Mouse (Mus musculus) ES-CJ7 (cell line): ENCODE measurements around the gene Olfr97.
A peak's percentile ranks its signal among the peaks of the same experiment; 100 is the strongest.
"Not testable (repeated sequence)": the region's sequence is repeated elsewhere in the genome, so short reads cannot be mapped to it uniquely, and the experiment has no call there.

ENCODE experiments used
- DNase-seq: peaks from one replicate; pipeline ENCODE4 v3.0.0; 2011; ENCODE audit warnings: low read depth, low spot score

Gene Olfr97

GRCm38 (mm10) chr17:37237230-37237629 lies at the start of gene Olfr97:
Gene Olfr97 (minus strand): TSS chr17:37237330.
- not testable (repeated sequence) for DNase-seq

- DNase-seq, result no peak
These were observed 46.2 kb upstream of the Olfr97 start, which contains the start of gene Olfr99 for GRCm38 (mm10) chr17:37283360-37283759. Gene Olfr99 (minus strand): TSS chr17:37283460.

DNA sequence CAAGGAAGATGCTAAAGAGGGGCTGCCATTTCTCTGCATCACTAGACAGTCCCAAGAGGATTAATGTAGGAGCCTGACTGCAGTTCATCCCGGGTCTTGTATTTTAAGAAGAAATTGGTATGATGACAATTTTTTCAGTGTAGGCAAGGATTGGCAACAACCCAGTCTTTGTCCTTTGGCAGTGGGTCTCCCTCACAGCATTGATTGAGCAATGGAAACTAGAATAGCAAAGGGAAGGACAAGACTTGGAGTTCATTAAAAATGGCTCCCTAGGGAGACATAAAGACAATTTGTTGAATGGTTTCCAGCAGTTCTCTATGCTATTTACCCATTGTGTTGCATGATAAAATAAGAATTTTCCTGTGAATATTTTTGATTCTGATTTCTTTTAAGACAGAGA lies 43.2 kb upstream of the Olfr97 start:
- DNase-seq, result no peak

- no peak for DNase-seq
These were observed 39.4 kb upstream of the Olfr97 start for GRCm38 (mm10) chr17:37276573-37276972.

GRCm38 (mm10) chr17:37275626-37276248 lies 38.6 kb upstream of the Olfr97 start:
- no peak for DNase-seq

DNA sequence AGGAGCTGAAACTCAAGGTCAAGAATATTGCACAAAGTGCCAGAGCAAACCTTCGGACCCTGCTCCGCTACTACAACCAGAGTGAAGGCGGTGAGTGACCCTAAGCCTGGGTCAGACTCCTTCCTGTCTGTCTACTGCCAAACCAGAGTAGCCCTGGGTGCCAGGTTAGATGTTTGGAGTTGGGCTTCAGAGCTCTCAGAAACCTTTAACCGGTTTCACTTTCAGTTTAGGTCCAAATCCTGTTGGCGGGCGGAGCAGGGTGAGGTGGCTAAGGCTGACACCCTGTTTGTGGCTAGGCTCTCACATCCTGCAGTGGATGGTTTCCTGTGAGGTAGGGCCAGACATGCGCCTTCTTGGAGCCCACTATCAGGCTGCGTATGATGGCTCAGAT lies 33.6 kb upstream of the Olfr97 start:
- DNase-seq, result peak; percentile 25

DNA sequence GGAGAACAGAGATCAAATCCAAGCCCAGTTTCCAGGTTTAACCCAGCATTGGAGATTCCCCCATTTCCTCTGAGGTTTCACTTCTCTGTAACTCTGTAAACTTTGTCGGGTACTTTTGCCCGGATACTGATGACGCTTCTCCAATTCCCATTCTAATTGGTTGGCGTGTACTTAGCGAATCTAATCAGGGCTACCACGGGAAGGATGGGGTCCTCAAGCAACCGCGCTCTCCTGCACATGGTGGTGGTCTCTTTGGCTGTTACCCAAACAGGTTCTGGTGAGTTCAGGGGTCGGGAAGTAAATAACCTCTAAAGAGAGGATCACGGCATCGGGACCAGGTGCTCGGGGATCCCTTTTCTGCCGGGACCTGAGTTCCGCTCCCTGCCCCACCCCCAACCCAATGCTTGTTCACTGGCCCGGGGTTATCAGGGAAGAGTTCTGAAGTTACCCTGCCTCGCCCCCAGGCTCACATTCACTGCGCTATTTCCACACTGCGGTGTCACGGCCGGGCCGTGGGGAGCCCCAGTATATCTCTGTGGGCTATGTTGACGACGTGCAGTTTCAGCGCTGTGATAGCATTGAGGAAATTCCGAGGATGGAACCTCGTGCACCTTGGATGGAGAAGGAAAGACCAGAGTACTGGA lies 33.0 kb upstream of the Olfr97 start, which contains the start of gene H2-M3:
H2-M3 (plus strand) TSS at position 163 of the 644 bp plus-strand sequence.
- peak; percentile 87 for DNase-seq

GRCm38 (mm10) chr17:37263626-37264025 lies 26.5 kb upstream of the Olfr97 start, which contains the start of gene Olfr98:
Gene Olfr98 (minus strand): TSS chr17:37263749.
- DNase-seq, result no peak

DNA sequence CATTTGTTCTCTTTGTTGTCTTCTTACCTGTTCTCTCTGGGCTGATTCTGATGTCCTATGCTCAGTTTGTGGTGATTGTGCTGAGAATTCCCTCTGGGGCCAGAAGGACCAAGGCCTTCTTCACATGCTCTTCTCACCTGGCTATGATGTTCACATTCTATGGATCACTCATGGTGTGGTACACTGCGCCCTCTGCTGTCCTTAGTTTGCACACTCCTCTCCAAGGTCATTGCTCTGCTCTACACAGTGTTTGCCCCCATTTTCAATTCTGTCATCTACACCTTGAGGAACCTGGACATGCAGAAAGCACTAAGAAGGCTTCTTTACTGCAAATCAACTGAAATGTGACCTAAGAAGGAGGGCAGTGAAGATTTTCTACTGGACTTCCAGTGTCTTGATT lies 13.4 kb upstream of the Olfr97 start:
- peak; percentile 69 for DNase-seq

DNA sequence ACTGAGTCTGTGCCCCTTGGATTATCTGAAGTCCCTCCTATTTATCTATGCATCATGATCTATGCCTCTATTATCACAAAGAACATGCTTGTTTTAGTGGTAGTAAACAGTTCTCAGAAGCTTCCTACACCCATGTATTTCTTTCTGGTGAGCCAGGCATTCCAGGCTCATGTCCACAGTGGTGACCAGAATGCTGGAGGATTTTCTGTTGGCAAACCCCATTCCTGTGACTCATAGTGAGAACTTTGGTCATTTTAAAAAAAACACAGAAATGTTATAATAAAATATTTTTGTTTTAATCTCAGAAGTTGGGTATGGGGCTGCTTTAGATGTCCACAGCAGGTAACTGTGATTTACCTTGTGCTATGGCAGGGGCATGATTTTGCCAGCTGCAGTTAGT lies 12.3 kb upstream of the Olfr97 start:
- no peak for DNase-seq

DNA sequence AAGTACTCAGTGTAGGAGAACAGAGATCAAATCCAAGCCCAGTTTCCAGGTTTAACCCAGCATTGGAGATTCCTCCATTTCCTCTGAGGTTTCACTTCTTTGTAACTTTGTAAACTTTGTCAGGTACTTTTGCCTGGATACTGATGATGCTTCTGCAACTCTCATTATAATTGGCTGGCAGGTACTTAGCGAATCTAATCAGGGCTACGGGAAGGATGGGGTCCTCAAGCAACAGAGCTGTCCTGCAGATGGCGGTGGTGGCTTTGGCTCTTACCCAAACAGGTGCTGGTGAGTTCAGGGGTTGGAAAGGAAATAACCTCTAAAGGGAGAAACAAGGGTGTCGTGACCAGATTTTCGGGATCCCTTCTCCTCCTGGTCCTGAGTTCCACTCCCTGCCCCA lies 9.6 kb upstream of the Olfr97 start:
- peak; percentile 82 for DNase-seq

GRCm38 (mm10) chr17:37242198-37242597 lies 5.1 kb upstream of the Olfr97 start:
- DNase-seq, result no peak

GRCm38 (mm10) chr17:37221879-37222278 lies 15.3 kb downstream of the Olfr97 start:
- DNase-seq, result peak; percentile 25

DNA sequence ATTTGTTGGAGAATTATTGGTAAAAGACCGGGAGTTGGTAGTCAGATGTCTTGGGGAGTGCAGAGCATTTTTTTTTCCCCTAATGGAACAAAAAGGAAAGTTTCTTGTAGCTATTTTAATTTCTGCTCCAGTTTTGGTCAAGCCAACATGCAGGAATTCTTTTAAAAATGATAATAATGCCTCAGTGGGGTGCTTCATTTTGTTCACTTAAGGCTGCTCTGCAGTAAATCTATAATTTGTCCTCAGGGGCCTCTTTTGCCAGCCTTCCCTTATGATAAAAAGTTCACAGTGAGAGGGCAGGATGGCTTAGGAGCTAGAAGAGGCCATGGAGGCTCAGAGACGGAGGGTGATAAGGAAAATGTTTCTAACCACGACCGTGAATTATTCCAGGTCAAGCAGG lies 17.3 kb downstream of the Olfr97 start, which contains the start of gene Olfr96:
Olfr96 (plus strand) TSS at position 301 of the 400 bp plus-strand sequence.
- no peak for DNase-seq

- DNase-seq, result no peak
These were observed 18.6 kb downstream of the Olfr97 start for GRCm38 (mm10) chr17:37218486-37218885.

GRCm38 (mm10) chr17:37213018-37213417 lies 24.1 kb downstream of the Olfr97 start, which contains the start of gene Olfr95:
Gene Olfr95 (minus strand): TSS chr17:37213118.
- DNase-seq, result no peak

- peak; percentile 58 for DNase-seq
These were observed 26.0 kb downstream of the Olfr97 start for GRCm38 (mm10) chr17:37210884-37211768.

DNA sequence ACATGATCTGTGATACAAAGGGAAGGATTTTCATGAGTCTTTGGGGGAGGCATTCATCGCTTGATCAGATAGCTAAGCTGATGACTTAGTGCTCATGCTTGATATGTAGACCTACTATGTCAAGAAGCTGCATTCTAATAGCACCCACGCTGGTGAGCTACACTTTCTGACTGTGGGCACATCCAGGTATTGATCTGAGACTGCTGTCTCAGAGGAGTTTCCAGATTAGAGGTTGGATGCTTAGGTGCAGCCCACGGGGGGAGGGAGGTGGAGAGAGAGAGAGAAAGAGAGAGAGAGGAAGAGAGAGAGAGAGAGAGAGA lies 33.3 kb downstream of the Olfr97 start:
- no peak for DNase-seq

- DNase-seq, result peak; percentile 88
These were observed 33.8 kb downstream of the Olfr97 start for GRCm38 (mm10) chr17:37203206-37203916.

DNA sequence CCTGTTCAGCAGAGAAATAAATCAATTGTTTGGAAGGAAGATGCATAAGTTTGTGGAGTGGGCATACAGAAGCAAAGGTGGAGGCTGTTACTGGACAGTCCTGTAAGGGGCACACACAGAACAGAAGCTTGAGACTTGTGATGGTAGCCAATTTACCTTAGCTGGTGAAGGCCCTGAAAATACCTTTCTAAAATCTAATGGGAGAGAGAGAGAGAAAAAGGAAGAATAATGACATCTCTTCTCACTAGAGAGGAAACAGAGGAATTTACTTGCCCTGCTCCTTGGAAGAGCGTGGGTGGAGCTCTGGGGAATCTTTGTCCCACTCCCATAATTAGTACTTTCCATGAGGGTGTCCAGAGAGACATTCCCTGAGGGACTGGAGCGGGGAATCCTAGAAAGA lies 36.2 kb downstream of the Olfr97 start, which contains the start of gene Olfr94:
Olfr94 (minus strand) TSS at position 101 of the 400 bp plus-strand sequence.
- DNase-seq, result no peak
